Mouse (Mus musculus) lung, postnatal 14 days (tissue): ENCODE measurements around the gene Dpp9.

ENCODE experiments used
- DNase-seq: peaks from one replicate; pipeline ENCODE4 v3.0.0; 2021

Gene Dpp9

GRCm38 (mm10) chr17:56137839-56138613 is 80.7 kb downstream of the Dpp9 start:
- no peak for DNase-seq
